Mouse (Mus musculus): ENCODE data around the gene Ssbp4.
"Not testable (repeated sequence)": the region's sequence is repeated elsewhere in the genome, so short reads cannot be mapped to it uniquely, and the experiment has no call there.

Ssbp4 gene

GRCm38 (mm10) chr8:70606780-70607602 lies 1.7 kb downstream of the Ssbp4 start:
- DNase-seq = peak; percentile 96

GRCm38 (mm10) chr8:70605871-70606779 lies 2.5 kb downstream of the Ssbp4 start:
- peak; percentile 94 for DNase-seq

GRCm38 (mm10) chr8:70604558-70604957 lies 4.1 kb downstream of the Ssbp4 start:
- peak; percentile 92 for DNase-seq

GRCm38 (mm10) chr8:70602139-70602811 lies 6.4 kb downstream of the Ssbp4 start:
- DNase-seq = peak; percentile 92

- peak; percentile 98 for DNase-seq
Observed at GRCm38 (mm10) chr8:70601271-70601649, 7.4 kb downstream of the Ssbp4 start.

- DNase-seq = peak; percentile 98
Observed at GRCm38 (mm10) chr8:70600473-70601270, 8.0 kb downstream of the Ssbp4 start.

- peak; percentile 93 for DNase-seq
Observed at GRCm38 (mm10) chr8:70599507-70600290, 9.0 kb downstream of the Ssbp4 start.

GRCm38 (mm10) chr8:70598722-70599121 lies 9.9 kb downstream of the Ssbp4 start:
- DNase-seq = no peak

GRCm38 (mm10) chr8:70598283-70598682 lies 10.4 kb downstream of the Ssbp4 start:
- peak; percentile 97 for DNase-seq

- DNase-seq = peak; percentile 94
Observed at GRCm38 (mm10) chr8:70597417-70598272, 11.0 kb downstream of the Ssbp4 start.

GRCm38 (mm10) chr8:70596775-70597416 lies 11.8 kb downstream of the Ssbp4 start:
- peak; percentile 93 for DNase-seq

GRCm38 (mm10) chr8:70596216-70596615 lies 12.5 kb downstream of the Ssbp4 start:
- DNase-seq = peak; percentile 94

GRCm38 (mm10) chr8:70595811-70596210 lies 12.9 kb downstream of the Ssbp4 start:
- peak; percentile 93 for DNase-seq

GRCm38 (mm10) chr8:70594621-70595564 lies 13.8 kb downstream of the Ssbp4 start:
- DNase-seq = peak; percentile 96

- DNase-seq = peak; percentile 99
Observed at GRCm38 (mm10) chr8:70593961-70594609, 14.6 kb downstream of the Ssbp4 start, which contains the start of gene Isyna1. TSS of gene Isyna1 (plus strand) at chr8:70594373.

GRCm38 (mm10) chr8:70593173-70593572 lies 15.5 kb downstream of the Ssbp4 start:
- peak; percentile 97 for DNase-seq

- DNase-seq = no peak
Observed at GRCm38 (mm10) chr8:70591569-70591968, 17.1 kb downstream of the Ssbp4 start.

GRCm38 (mm10) chr8:70587955-70588354 lies 20.7 kb downstream of the Ssbp4 start:
- DNase-seq = not testable (repeated sequence)
